Mouse (Mus musculus) adrenal gland, postnatal 25 days (tissue): ENCODE data around the gene Rslcan18. TPM values are rescaled to one million over a fixed set of nuclear protein-coding genes. Genes with fewer than 3 reads are reported as not detected.
"Not testable (repeated sequence)": the region's sequence is repeated elsewhere in the genome, so short reads cannot be mapped to it uniquely, and the experiment has no call there.

Source experiments
- DNase-seq: peaks from one replicate; pipeline ENCODE4 v3.0.0; 2021; ENCODE audit warnings: mixed read lengths
- long read RNA-seq: library from polyadenylated mRNA; stranded (forward); transcript quantifications from one replicate; pipeline ENCODE4 v2.0.0, GENCODE M21; 2021
- total RNA-seq: library from RNA; stranded (reverse); gene quantifications from 2 replicates; pipeline ENCODE4 v1.2.3, GENCODE M21; 2021

The Rslcan18 gene
- 1.3 and 1.7 TPM in 2 replicates for total RNA-seq
- long read RNA-seq, partial matches to known transcripts: 0 of 1 reads
- long read RNA-seq, other reads (novel, unspliced or antisense): 1 of 1 reads

- not testable (repeated sequence) for DNase-seq
Observed at GRCm38 (mm10) chr13:67116163-67116562, at the start of gene Rslcan18. TSS of gene Rslcan18 (minus strand) at chr13:67116263.

- peak; percentile 71 for DNase-seq
Observed at GRCm38 (mm10) chr13:67128038-67128721, 12.1 kb upstream of the Rslcan18 start.

- DNase-seq: not testable (repeated sequence)
Observed at GRCm38 (mm10) chr13:67127507-67127906, 11.4 kb upstream of the Rslcan18 start.

GRCm38 (mm10) chr13:67124460-67124859 lies 8.4 kb upstream of the Rslcan18 start:
- DNase-seq: no peak

GRCm38 (mm10) chr13:67121360-67121759 lies 5.3 kb upstream of the Rslcan18 start, which contains the start of gene Zfp759:
TSS of gene Zfp759 (plus strand) at chr13:67121660.
- DNase-seq: not testable (repeated sequence)

GRCm38 (mm10) chr13:67113287-67113686 lies 2.8 kb downstream of the Rslcan18 start:
- no peak for DNase-seq

- no peak for DNase-seq
Observed at GRCm38 (mm10) chr13:67112096-67112495, 4.0 kb downstream of the Rslcan18 start.

- peak; percentile 25 for DNase-seq
Observed at GRCm38 (mm10) chr13:67108821-67109206, 7.2 kb downstream of the Rslcan18 start.

- DNase-seq: peak; percentile 75
Observed at GRCm38 (mm10) chr13:67108194-67108820, 7.8 kb downstream of the Rslcan18 start, which contains the start of gene Gm28557. TSS of gene Gm28557 (minus strand) at chr13:67108604.

- no peak for DNase-seq
Observed at GRCm38 (mm10) chr13:67107681-67108080, 8.4 kb downstream of the Rslcan18 start.

- no peak for DNase-seq
Observed at GRCm38 (mm10) chr13:67097876-67098275, 18.2 kb downstream of the Rslcan18 start, which contains the start of gene Zfp708. TSS of gene Zfp708 (minus strand) at chr13:67097976.

- DNase-seq: no peak
Observed at GRCm38 (mm10) chr13:67090154-67090553, 25.9 kb downstream of the Rslcan18 start.

GRCm38 (mm10) chr13:67081946-67082345 lies 34.1 kb downstream of the Rslcan18 start:
- no peak for DNase-seq

GRCm38 (mm10) chr13:67081142-67081713 lies 34.8 kb downstream of the Rslcan18 start:
- DNase-seq: peak; percentile 81

GRCm38 (mm10) chr13:67077244-67077643 lies 38.8 kb downstream of the Rslcan18 start:
- DNase-seq: no peak

GRCm38 (mm10) chr13:67072786-67073185 lies 43.3 kb downstream of the Rslcan18 start:
- no peak for DNase-seq

- no peak for DNase-seq
Observed at GRCm38 (mm10) chr13:67065386-67065785, 50.7 kb downstream of the Rslcan18 start.

- no peak for DNase-seq
Observed at GRCm38 (mm10) chr13:67062427-67062826, 53.6 kb downstream of the Rslcan18 start.

- peak; percentile 87 for DNase-seq
Observed at GRCm38 (mm10) chr13:67060786-67061358, 55.2 kb downstream of the Rslcan18 start, which contains the start of gene Zfp712. TSS of gene Zfp712 (minus strand) at chr13:67061170.

GRCm38 (mm10) chr13:67060161-67060785 lies 55.8 kb downstream of the Rslcan18 start:
- no peak for DNase-seq
